ENCODE assay signal across 8 mouse cellular contexts in the genomic region with DNA sequence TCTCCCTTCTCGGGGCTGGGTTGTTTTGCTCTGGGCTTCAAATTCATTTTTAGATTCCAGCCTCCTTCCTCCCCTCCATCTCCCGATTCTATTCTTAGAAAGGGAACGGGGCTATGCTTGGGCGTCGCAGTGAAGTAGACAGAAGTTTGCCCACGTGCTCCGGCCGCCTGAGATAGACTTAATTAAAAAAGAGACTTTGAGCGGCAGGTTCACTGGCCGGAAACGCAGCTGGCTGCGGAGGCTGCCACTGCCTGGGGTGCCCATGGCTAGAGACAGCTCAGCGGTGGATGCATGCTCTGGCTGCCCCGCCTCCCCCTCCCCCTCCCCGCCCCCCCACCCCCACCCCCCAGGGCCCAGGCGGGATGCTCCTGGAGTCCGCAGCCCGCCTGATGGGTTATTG. TPM values are rescaled to one million over a fixed set of nuclear protein-coding genes. Genes with fewer than 3 reads are reported as not detected.
A peak's percentile ranks its signal among the peaks of the same experiment; 100 is the strongest.
DNase-seq lines count a peak whose midpoint lies in the region; ATAC-seq lines count a peak whose summit lies in the region.

No protein-coding gene starts in this region.

- H3K4me3 ChIP-seq in megakaryocyte, embryonic 14.5 days (replicated peaks): peak overlapping the region; percentile 59

- peaks cover 41% of the 10 kb centered on the region for H3K27me3 ChIP-seq in megakaryocyte, embryonic 14.5 days (replicated peaks)

- ATAC-seq in megakaryocyte, adult 5-6 weeks (ENCODE audit: poor library complexity, severe bottlenecking): no peak
- ATAC-seq in frontal cortex, adult (ENCODE audit: low TSS enrichment): peak; percentile 80

- peaks cover 21% of the 10 kb centered on the region for H3K4me1 ChIP-seq in megakaryocyte, embryonic 14.5 days

- DNase-seq in heart, postnatal 4 days: peak; percentile 68
- peak; percentile 69 to 82 for DNase-seq in kidney, postnatal 4 days
- peak; percentile 10 for DNase-seq in lung, postnatal 36 days
- peak; percentile 81 to 88 for DNase-seq in right cerebral cortex, postnatal 10 days (ENCODE audit: low spot score in 2 of 2)
- DNase-seq in adipocyte (ENCODE audit: low spot score): no peak

- H3K9me3 ChIP-seq in megakaryocyte, embryonic 14.5 days: peaks cover 10% of the 10 kb centered on the region

- H3K36me3 ChIP-seq in megakaryocyte, embryonic 14.5 days (replicated peaks; ENCODE audit: low read length): no peaks in the 10 kb centered on the region

RNA-seq across cellular contexts. Expression of a gene that starts 31.2 kb away (rescaled TPM):
- 5.3 and 26.8 TPM in 2 replicates for polyA plus RNA-seq in megakaryocyte, embryonic 14.5 days (2012; ENCODE audit: insufficient read depth, low replicate concordance)
- 0.84 and 1.2 TPM in 2 replicates for total RNA-seq in megakaryocyte, adult 5-6 weeks (2015)
- 0.04 and 0.07 TPM in 2 replicates for total RNA-seq in megakaryocyte, adult 5-6 weeks (2017)
- 10 to 100 TPM; 53.5 to 57.3 TPM for total RNA-seq in heart, postnatal 4 days (2021)

Comparison
In these comparisons a context has a peak if more than half of its experiments do, and no peak if none do; other contexts are left out.
1. RNA of a gene that starts 31.2 kb away (total RNA-seq): 53.5 to 57.3 TPM in heart, postnatal 4 days; 0.04 to 1.2 TPM in megakaryocyte, adult 5-6 weeks; every median in the first group is over 10 times any median in the second.